Mouse (Mus musculus) right cerebral cortex, postnatal 36 days (tissue): ENCODE measurements around the gene AC161166.1.

Experiments used
- DNase-seq, 2 experiments: peaks; one replicate each; pipeline ENCODE4 v3.0.0; 2022; ENCODE audit warnings: low spot score in 2 of 2, mixed read lengths in 1 of 2

AC161166.1 gene

DNA sequence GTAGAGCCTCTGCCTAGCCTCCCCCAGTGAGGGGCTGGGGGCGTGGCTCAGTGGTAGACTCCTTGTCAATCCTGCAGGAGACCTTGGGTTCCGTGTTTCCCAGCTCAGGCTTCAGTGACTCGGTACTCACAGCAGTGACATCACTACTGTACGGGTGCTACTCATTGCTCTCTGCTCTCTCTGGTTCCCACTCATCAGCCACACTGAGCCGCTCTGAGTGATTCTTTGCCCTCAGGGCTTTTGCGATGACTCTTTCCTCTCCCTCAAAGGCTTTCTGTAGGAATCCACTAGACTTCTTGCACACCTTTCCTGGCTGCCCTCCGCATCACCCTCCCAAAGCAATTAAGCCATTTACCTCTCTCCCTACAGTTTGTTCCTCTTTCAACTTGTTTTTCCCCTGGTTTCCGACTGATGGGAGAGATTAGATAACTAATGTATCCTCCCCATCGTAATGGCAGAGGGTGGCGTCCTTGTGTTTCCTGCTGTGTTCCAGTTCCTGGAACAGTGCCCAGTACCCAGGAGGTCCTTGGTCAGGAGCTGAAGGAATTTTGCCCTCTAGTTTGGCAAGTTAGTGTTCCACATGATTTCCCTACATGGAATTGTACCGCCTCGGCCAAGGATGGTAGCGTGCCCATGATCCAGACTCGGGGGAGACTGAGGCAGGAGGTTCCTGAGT, 50.7 kb downstream of the AC161166.1 start:
- DNase-seq = no peak
